ENCODE assay signal across 19 mouse cellular contexts in the genomic region with DNA sequence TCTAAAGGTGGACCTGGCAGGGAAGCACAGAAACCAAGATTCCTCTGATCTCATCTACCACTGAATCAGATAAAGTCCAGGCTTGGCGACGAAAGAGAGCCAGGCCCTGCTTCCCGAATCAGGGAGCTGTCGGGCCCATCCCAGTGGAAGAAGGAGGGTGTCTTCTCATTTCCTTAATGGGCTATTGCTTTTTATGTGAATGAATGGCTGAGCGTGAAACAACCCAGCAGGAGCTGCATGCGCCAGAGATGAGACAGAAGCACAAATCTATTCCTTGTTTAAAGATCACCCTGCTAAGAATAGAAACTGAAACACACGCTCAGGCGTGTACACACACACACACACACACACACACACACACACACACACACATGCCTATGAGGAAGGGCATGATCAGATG. TPM values are rescaled to one million over a fixed set of nuclear protein-coding genes. Genes with fewer than 3 reads are reported as not detected.
DNase-seq lines count a peak whose midpoint lies in the region; ATAC-seq and TF ChIP-seq lines count a peak whose summit lies in the region.
"Had no signal": no experiment of that assay in that cellular context is flagged by ENCODE, and none has a peak within 500 bp of the region (broad histone marks: within the 10 kb centered on the region; RNA-seq: fewer than 3 reads in every experiment).

No protein-coding gene starts in this region.

- 26% methylated on average over 8 of the region's 8 CpGs for WGBS in heart, embryonic 13.5 days
- 25% methylated on average over 8 of the region's 8 CpGs for WGBS in kidney, embryonic 15.5 days
- WGBS in kidney, adult 2 months = 45% methylated on average over 8 of the region's 8 CpGs

- peak overlapping the region; percentile 27; the same call in 1 of the 2 replicates for H3K4me2 ChIP-seq in heart, embryonic 13.5 days
- 0 out of 2 replicates have a peak overlapping the region, but pooled peaks have one; percentile 18 for H3K4me2 ChIP-seq in kidney, embryonic 15.5 days
- peak overlapping the region; percentile 56 for H3K4me2 ChIP-seq in myocyte (ENCODE audit: low read depth)
- H3K4me2 ChIP-seq: embryonic facial prominence, embryonic 15.5 days; liver, embryonic 12.5 days; lung, embryonic 14.5 days had no signal

- no peaks in the 10 kb centered on the region for H3K27me3 ChIP-seq in heart, embryonic 13.5 days (replicated peaks)
- no peaks in the 10 kb centered on the region for H3K27me3 ChIP-seq in kidney, embryonic 15.5 days
- H3K27me3 ChIP-seq in kidney, adult 2 months (replicated peaks; ENCODE audit: control insufficient read depth, insufficient read depth, low read length) = 0 out of 2 replicates have a peak, but pooled peaks cover 1% of the 10 kb centered on the region
- H3K27me3 ChIP-seq in E14TG2a.4 (ENCODE audit: insufficient read depth, low read length) (no peaks in the 10 kb centered on the region), myocyte (ENCODE audit: control insufficient read depth, insufficient read depth, insufficient read length) (no peaks in the 10 kb centered on the region)
- H3K27me3 ChIP-seq: embryonic facial prominence, embryonic 15.5 days had no signal

- no peaks in the 10 kb centered on the region for H3K79me2 ChIP-seq in myocyte (ENCODE audit: control insufficient read depth, insufficient read depth)

- no peak for TF ChIP-seq POLR2A in kidney, adult 2 months (IDR thresholded peaks at IDR 0.05; ENCODE audit: low read depth, low read length)
- no peak for TF ChIP-seq POLR2A in myocyte (IDR thresholded peaks at IDR 0.05; ENCODE audit: insufficient read length, low read depth)

- no peak for DNase-seq in heart, postnatal 14 days
- no peak for DNase-seq in kidney, adult 2 months
- DNase-seq in lung, postnatal 36 days = no peak
- DNase-seq: adrenal gland, postnatal 36 days; cerebellum, adult 9-11 months; embryo, embryonic 11 days; kidney, postnatal 14 days; lung, embryonic 14.5 days had no signal

- H3ac ChIP-seq in myocyte (ENCODE audit: control insufficient read depth, insufficient read length) = no peak overlapping the region

- ATAC-seq in heart, embryonic 13.5 days (ENCODE audit: extremely low read depth, insufficient number of reproducible peaks, low FRiP score, low TSS enrichment) = no peak
- no peak; the same call in 1 of the 2 replicates for ATAC-seq in kidney, embryonic 15.5 days (replicated peaks; ENCODE audit: low FRiP score)
- ATAC-seq: intestine, embryonic 16.5 days; liver, embryonic 12.5 days; midbrain, embryonic 16.5 days had no signal

- H3K36me3 ChIP-seq in heart, embryonic 13.5 days = no peaks in the 10 kb centered on the region
- no peaks in the 10 kb centered on the region for H3K36me3 ChIP-seq in kidney, embryonic 15.5 days
- H3K36me3 ChIP-seq in kidney, adult 2 months (ENCODE audit: control insufficient read depth, insufficient read depth, low read length) = no peaks in the 10 kb centered on the region
- no peaks in the 10 kb centered on the region for H3K36me3 ChIP-seq in E14TG2a.4 (ENCODE audit: insufficient read depth, low read length)
- H3K36me3 ChIP-seq in myocyte (ENCODE audit: control insufficient read depth, insufficient read depth) = no peaks in the 10 kb centered on the region
- H3K36me3 ChIP-seq: embryonic facial prominence, embryonic 15.5 days; forebrain, embryonic 10.5 days; limb, embryonic 10.5 days; liver, embryonic 12.5 days had no signal

- 0 out of 2 replicates have a peak overlapping the region, but pooled peaks have one; percentile 20 for H3K27ac ChIP-seq in heart, embryonic 13.5 days (replicated peaks)
- H3K27ac ChIP-seq in kidney, embryonic 15.5 days = no peak overlapping the region
- H3K27ac ChIP-seq in kidney, adult 2 months (ENCODE audit: insufficient read depth, low read depth, low read length) = no peak overlapping the region
- H3K27ac ChIP-seq: embryonic facial prominence, embryonic 15.5 days; forebrain, embryonic 10.5 days; left cerebral cortex, adult 2 months; limb, embryonic 10.5 days; liver, embryonic 12.5 days had no signal

- no peak overlapping the region for H3K9ac ChIP-seq in heart, embryonic 13.5 days
- H3K9ac ChIP-seq in kidney, embryonic 15.5 days = no peak overlapping the region
- H3K9ac ChIP-seq: embryonic facial prominence, embryonic 15.5 days; liver, embryonic 12.5 days; lung, embryonic 14.5 days had no signal

- intact Hi-C loops in heart, postnatal 14 days (cut with DNase I) = no loop called here

- no peak for TF ChIP-seq CTCF in kidney, adult 2 months (conservative IDR thresholded peaks at IDR 0.05; ENCODE audit: insufficient read depth, insufficient read length, low read depth, low read length)
- TF ChIP-seq CTCF in E14TG2a.4 (conservative IDR thresholded peaks at IDR 0.05; ENCODE audit: low read length) = no peak

- peaks cover 4% of the 10 kb centered on the region; the same call in 1 of the 2 replicates for H3K4me1 ChIP-seq in heart, embryonic 13.5 days
- peaks cover 3% of the 10 kb centered on the region; the same call in 1 of the 2 replicates for H3K4me1 ChIP-seq in kidney, embryonic 15.5 days
- no peaks in the 10 kb centered on the region for H3K4me1 ChIP-seq in kidney, adult 2 months (ENCODE audit: control insufficient read depth, insufficient read depth, low read length)
- peaks cover 36% of the 10 kb centered on the region for H3K4me1 ChIP-seq in E14TG2a.4 (replicated peaks; ENCODE audit: low read depth, low read length)
- H3K4me1 ChIP-seq: embryonic facial prominence, embryonic 15.5 days; liver, embryonic 12.5 days had no signal

- no peaks in the 10 kb centered on the region for H3K9me3 ChIP-seq in heart, embryonic 13.5 days
- no peaks in the 10 kb centered on the region for H3K9me3 ChIP-seq in kidney, embryonic 15.5 days (replicated peaks)
- no peaks in the 10 kb centered on the region for H3K9me3 ChIP-seq in E14TG2a.4 (ENCODE audit: low read length)
- H3K9me3 ChIP-seq: embryonic facial prominence, embryonic 15.5 days; forebrain, embryonic 10.5 days; limb, embryonic 10.5 days; liver, embryonic 12.5 days had no signal

- no peak overlapping the region for H3K4me3 ChIP-seq in heart, embryonic 13.5 days
- no peak overlapping the region for H3K4me3 ChIP-seq in kidney, embryonic 15.5 days (replicated peaks)
- no peak overlapping the region for H3K4me3 ChIP-seq in kidney, adult 2 months (ENCODE audit: insufficient read depth, low read depth, low read length)
- H3K4me3 ChIP-seq in E14TG2a.4 (replicated peaks; ENCODE audit: low read length) = 0 out of 2 replicates have a peak overlapping the region, but pooled peaks have one; percentile 3
- no peak overlapping the region for H3K4me3 ChIP-seq in myocyte
- H3K4me3 ChIP-seq: embryonic facial prominence, embryonic 15.5 days; forebrain, embryonic 10.5 days; left cerebral cortex, adult 2 months; limb, embryonic 10.5 days; liver, embryonic 12.5 days had no signal

TF ChIP-seq in myocyte, 11 proteins besides CTCF, POLR2A, EP300 and RAD21:
- TF ChIP-seq USF1 (IDR thresholded peaks at IDR 0.05; ENCODE audit: low read depth) = no peak
- no peak for TF ChIP-seq TCF3 (IDR thresholded peaks at IDR 0.05; ENCODE audit: insufficient read length, low read depth)
- TF ChIP-seq TCF12 (IDR thresholded peaks at IDR 0.05; ENCODE audit: insufficient read depth, poor library complexity, severe bottlenecking) = no peak
- no peak for TF ChIP-seq MAX (IDR thresholded peaks at IDR 0.05; ENCODE audit: low read depth)
- no peak for TF ChIP-seq REST (IDR thresholded peaks at IDR 0.05; ENCODE audit: insufficient read depth, insufficient read length)
- no peak for TF ChIP-seq MYOD1 (IDR thresholded peaks at IDR 0.05; ENCODE audit: control insufficient read depth in 1 of 3, insufficient read length in 2 of 3, low read depth in 2 of 3)
- no peak for TF ChIP-seq E2F4 (IDR thresholded peaks at IDR 0.05; ENCODE audit: insufficient read depth)
- no peak for TF ChIP-seq MYOG (IDR thresholded peaks at IDR 0.05; ENCODE audit: control insufficient read depth in 1 of 3, insufficient read depth in 1 of 3, insufficient read length in 2 of 3, low read depth in 2 of 3)
- no peak for TF ChIP-seq POLR2AphosphoS2 (IDR thresholded peaks at IDR 0.05; ENCODE audit: insufficient read length, low read depth)
- TF ChIP-seq CEBPB (IDR thresholded peaks at IDR 0.05; ENCODE audit: insufficient read depth, poor library complexity, severe bottlenecking) = no peak
- no peak for TF ChIP-seq SRF (IDR thresholded peaks at IDR 0.05; ENCODE audit: control insufficient read depth, insufficient read length, low read depth)

RNA-seq across cellular contexts. Expression of a gene that starts 14.7 kb away (rescaled TPM):
- 47.2 and 48.0 TPM in 2 replicates for polyA plus RNA-seq in heart, embryonic 13.5 days (2015; fragmentation: Nextera tagmentation; extraction: Ambion mirVana)
- 10 to 100 TPM; 43.8 to 44.2 TPM for total RNA-seq in heart, postnatal 14 days (2021)
- polyA plus RNA-seq in kidney, embryonic 15.5 days (2015; fragmentation: Nextera tagmentation; extraction: Ambion mirVana) = 36.0 and 39.9 TPM in 2 replicates
- 15.3 and 17.5 TPM in 2 replicates for polyA plus RNA-seq in kidney, adult 2 months (2012; rRNA removed)
- 57.4 TPM for polyA plus RNA-seq in myocyte (2012; fragmentation: generic; extraction: Trizol)
